Mouse (Mus musculus) lung, postnatal 0 days (tissue): ENCODE results near the gene Itga9.

Experiments used
- CTCF ChIP-seq: IDR thresholded peaks from 2 replicates; pipeline ENCODE4 v1.5.1; 2016; ENCODE audit warnings: antibody characterized with exemption, mild to moderate bottlenecking
- EP300 ChIP-seq: IDR thresholded peaks from 2 replicates; pipeline ENCODE4 v1.6.1; 2016; ENCODE audit warnings: antibody characterized with exemption, mild to moderate bottlenecking, control low read depth

- TF ChIP-seq CTCF: no peak
- TF ChIP-seq EP300: no peak
Measured at GRCm38 (mm10) chr9:118937515-118937914, 331.0 kb downstream of the Itga9 start.
